Mouse (Mus musculus) ES-E14 (cell line): ENCODE results near the gene Spata13. TPM values are rescaled to one million over a fixed set of nuclear protein-coding genes. Genes with fewer than 3 reads are reported as not detected.

Source experiments
- DNase-seq: peaks from one replicate; pipeline ENCODE4 v3.0.0-alpha.2; 2013; ENCODE audit warnings: low read depth, low spot score
- H3K27ac ChIP-seq: 2 replicates; pipeline ENCODE4 v1.5.1; 2012; ENCODE audit warnings: low read depth, mild to moderate bottlenecking, low read length, moderate library complexity, mixed read lengths; ENCODE audit not compliant: poor library complexity, insufficient read depth, severe bottlenecking
- H3K36me3 ChIP-seq: 2 replicates; pipeline ENCODE4 v1.6.1; 2012; ENCODE audit warnings: mild to moderate bottlenecking, low read length, moderate library complexity, mixed read lengths; ENCODE audit not compliant: control insufficient read depth, poor library complexity, insufficient read depth, severe bottlenecking
- H3K4me1 ChIP-seq, 2 experiments: fragments of 150-350 bp in 1 of 2; sonication (generic) in 1 of 2; 2 replicates each; pipeline ENCODE4 v1.6.1; 2012; ENCODE audit warnings: low read length in 2 of 2, mild to moderate bottlenecking in 1 of 2, mixed read lengths in 1 of 2; ENCODE audit not compliant: control insufficient read depth in 2 of 2, insufficient read depth in 2 of 2, poor library complexity in 1 of 2
- H3K4me3 ChIP-seq, 2 experiments: fragments of 150-350 bp in 1 of 2; sonication (generic) in 1 of 2; 2 replicates each; pipeline ENCODE4 v1.5.1; 2012; ENCODE audit warnings: low read length in 2 of 2, low read depth in 1 of 2, mild to moderate bottlenecking in 1 of 2, mixed read lengths in 1 of 2; ENCODE audit not compliant: insufficient read depth in 1 of 2, poor library complexity in 1 of 2, severe bottlenecking in 1 of 2
- H3K9ac ChIP-seq: 2 replicates; pipeline ENCODE4 v1.6.1; 2012; ENCODE audit warnings: low read depth, mild to moderate bottlenecking, low read length, mixed read lengths; ENCODE audit not compliant: poor library complexity, insufficient read depth, severe bottlenecking
- H3K9me3 ChIP-seq: fragments of 150-350 bp; sonication (generic); 2 replicates; pipeline ENCODE4 v1.6.1; 2012; ENCODE audit warnings: low read depth, mild to moderate bottlenecking, low read length; ENCODE audit not compliant: control insufficient read depth, insufficient read depth
- CHD2 ChIP-seq: IDR thresholded peaks from 2 replicates; pipeline ENCODE4 v1.6.1; 2014; ENCODE audit warnings: mild to moderate bottlenecking, low read depth, low read length, inconsistent platforms
- HCFC1 ChIP-seq: IDR thresholded peaks from 2 replicates; pipeline ENCODE4 v1.6.1; 2012; ENCODE audit warnings: low read length, inconsistent platforms, borderline replicate concordance; ENCODE audit not compliant: insufficient read depth
- MAFK ChIP-seq: IDR thresholded peaks from 2 replicates; pipeline ENCODE4 v1.6.1; 2014; ENCODE audit warnings: mild to moderate bottlenecking, low read depth, low read length, inconsistent platforms; ENCODE audit not compliant: insufficient read depth
- ZC3H11A ChIP-seq: IDR thresholded peaks from 2 replicates; pipeline ENCODE4 v1.6.1; 2012; ENCODE audit warnings: low read depth, mild to moderate bottlenecking, inconsistent platforms, low read length, borderline replicate concordance
- ZNF384 ChIP-seq: IDR thresholded peaks from 2 replicates; pipeline ENCODE4 v1.6.1; 2012; ENCODE audit warnings: low read depth, low read length, inconsistent platforms
- in situ Hi-C, 2 experiments: fragments of 600-800 bp; cut with MboI; formaldehyde crosslinking; loops; one replicate each; pipeline ENCODE4 v1.15.1; 2025; ENCODE audit warnings: low sequenced_read_pairs in 2 of 2, inconsistent platforms in 1 of 2; ENCODE audit not compliant: unreplicated experiment in 2 of 2
- total RNA-seq: library from RNA; depleted of rRNA; stranded (reverse); fragments of 300-350 nt; gene quantifications from 2 replicates; pipeline ENCODE4 v1.2.3, GENCODE M21; 2012

Spata13 gene
- total RNA-seq, 1 experiment: 14.9 TPM

GRCm38 (mm10) chr14:60767884-60768283 is 134.1 kb downstream of the Spata13 start, which contains the start of gene C1qtnf9:
Gene C1qtnf9, plus strand, starts transcription at chr14:60768134.
- no peak for DNase-seq
- TF ChIP-seq CHD2: no peak
- TF ChIP-seq HCFC1: no peak
- TF ChIP-seq MAFK: no peak
- TF ChIP-seq ZNF384: no peak
- no peak for TF ChIP-seq ZC3H11A
- in situ Hi-C loops: no loop called here

DNA sequence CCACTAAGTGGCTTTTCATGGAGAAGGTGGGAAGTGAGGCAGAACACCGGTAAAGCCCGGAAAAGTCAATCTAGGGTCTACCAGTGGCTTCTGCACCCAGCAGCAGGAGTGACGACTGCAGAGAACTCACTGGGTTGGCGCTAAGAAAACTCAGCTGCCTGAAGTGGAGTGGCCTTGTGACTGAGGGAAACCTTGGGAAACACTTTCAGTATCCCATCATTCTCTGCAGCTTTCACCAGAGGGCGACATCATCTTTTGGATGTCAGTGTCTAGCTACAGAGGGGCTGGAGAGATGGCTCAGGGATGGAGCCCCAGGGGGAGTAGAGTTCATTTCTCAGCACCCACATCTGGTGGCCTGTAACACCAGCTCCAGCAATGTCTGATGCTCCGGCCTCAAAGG is 135.5 kb downstream of the Spata13 start:
- Histone ChIP-seq H3K4me1 (peaks cover 11 to 21% of the 10 kb centered on the region in 2 experiments), H3K9me3 (no peaks in the 10 kb centered on the region), H3K4me3 (no peak overlapping the region), H3K27ac (no peak overlapping the region), H3K36me3 (no peaks in the 10 kb centered on the region), H3K9ac (no peak overlapping the region)
- TF ChIP-seq MAFK (no peak), ZC3H11A (no peak), CHD2 (no peak), ZNF384 (no peak), HCFC1 (no peak)
- in situ Hi-C loops: no loop called here
- no peak for DNase-seq

More at GRCm38 (mm10) chr14:60767884-60768283, 134.1 kb downstream of the Spata13 start, which contains the start of gene C1qtnf9:
- Histone ChIP-seq H3K27ac (no peak within 1 kb of the TSS), H3K36me3 (no peaks in the 10 kb centered on the region), H3K9me3 (no peaks in the 10 kb centered on the region), H3K9ac (no peak within 1 kb of the TSS), H3K4me3 (no peak within 1 kb of the TSS), H3K4me1 (peaks cover 18 to 25% of the 10 kb centered on the region in 2 experiments)

DNA sequence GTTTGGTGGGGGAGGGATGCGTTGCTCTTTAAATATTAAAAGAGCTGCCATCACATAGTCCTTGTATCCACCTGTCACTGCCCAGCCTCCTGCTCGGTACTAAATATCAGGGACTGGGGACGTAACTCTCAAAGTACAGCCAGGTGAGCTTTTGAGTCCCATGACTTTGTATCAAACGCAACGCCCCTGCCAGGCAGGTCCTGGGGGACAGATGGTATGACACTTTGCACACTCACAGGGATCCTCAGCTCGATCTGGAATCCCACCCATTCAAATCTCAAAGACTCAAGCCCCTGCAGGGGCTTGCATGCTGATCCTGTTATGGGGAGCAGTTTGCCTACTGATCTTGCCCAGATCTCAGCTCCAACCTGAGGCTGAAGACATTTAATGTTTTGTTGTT is 136.8 kb downstream of the Spata13 start:
- Histone ChIP-seq H3K4me1 (peaks cover 3 to 11% of the 10 kb centered on the region in 2 experiments), H3K36me3 (no peaks in the 10 kb centered on the region), H3K4me3 (no peak overlapping the region), H3K9me3 (no peaks in the 10 kb centered on the region), H3K27ac (no peak overlapping the region), H3K9ac (no peak overlapping the region)
- TF ChIP-seq HCFC1: no peak
- no peak for TF ChIP-seq CHD2
- TF ChIP-seq MAFK: no peak
- TF ChIP-seq ZNF384: no peak
- no peak for TF ChIP-seq ZC3H11A
- DNase-seq: no peak
- in situ Hi-C loops: no loop called here

DNA sequence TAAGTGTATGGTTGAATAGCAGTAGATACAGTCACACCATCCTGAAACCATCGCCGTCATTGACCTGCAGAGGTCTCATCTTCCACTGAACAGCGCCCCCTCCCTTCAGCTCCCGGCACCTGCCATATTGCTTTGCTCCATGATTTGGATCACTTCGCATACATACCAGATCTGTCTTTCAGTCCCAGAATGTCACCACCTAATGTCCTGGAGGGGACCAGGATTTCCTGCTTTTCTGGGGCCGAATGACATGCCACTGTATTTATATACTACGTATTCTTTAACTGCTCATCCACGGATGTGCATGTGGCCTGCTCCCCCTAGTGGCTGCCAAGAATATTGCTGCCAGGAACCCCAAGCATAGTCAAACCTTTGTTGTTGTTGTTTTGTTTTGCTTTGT is 137.3 kb downstream of the Spata13 start:
- Histone ChIP-seq H3K27ac (no peak overlapping the region), H3K4me1 (peaks cover 0 to 6% of the 10 kb centered on the region in 2 experiments), H3K9me3 (no peaks in the 10 kb centered on the region), H3K36me3 (no peaks in the 10 kb centered on the region), H3K9ac (peak overlapping the region; percentile 59; the same call in 1 of the 2 replicates), H3K4me3 (peak overlapping the region; percentile 55 to 65)
- peak; percentile 66 for DNase-seq
- TF ChIP-seq ZC3H11A: peak; percentile 37; the same call in 1 of the 2 replicates
- TF ChIP-seq HCFC1: no peak; the same call in 1 of the 2 replicates
- in situ Hi-C loops: no loop called here

DNA sequence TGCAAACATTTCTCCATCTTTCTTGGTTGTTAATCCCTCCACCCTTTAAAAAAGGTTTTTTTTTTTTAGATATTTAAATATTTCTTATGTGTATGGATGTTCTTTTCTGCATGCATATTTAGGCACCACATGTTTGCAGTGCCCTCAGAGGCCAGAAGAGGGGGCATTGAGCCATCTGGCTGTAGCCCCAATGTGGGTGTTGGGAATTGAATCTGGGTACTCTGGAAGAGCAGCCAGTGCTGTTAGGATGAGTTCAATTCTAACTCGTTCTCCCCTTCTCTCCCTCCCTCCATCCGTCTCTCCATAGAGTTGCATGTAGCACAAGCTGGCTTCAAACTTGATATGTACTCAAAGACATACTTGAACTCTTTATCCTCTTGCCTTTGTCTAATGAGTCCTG is 139.7 kb downstream of the Spata13 start:
- Histone ChIP-seq H3K4me3 (no peak overlapping the region), H3K9ac (no peak overlapping the region), H3K4me1 (peaks cover 0 to 3% of the 10 kb centered on the region in 2 experiments; a peak in 1 of 4 replicates), H3K27ac (no peak overlapping the region), H3K9me3 (no peaks in the 10 kb centered on the region), H3K36me3 (no peaks in the 10 kb centered on the region)
- TF ChIP-seq ZC3H11A (0 out of 2 replicates have a peak, but pooled peaks have one; percentile 10), MAFK (no peak), CHD2 (no peak)
- in situ Hi-C loops: no loop called here
- DNase-seq: no peak
